Mouse (Mus musculus): ENCODE results near the gene Rapgef2.

- TF ChIP-seq CTCF (IDR thresholded peaks at IDR 0.05; ENCODE audit: control insufficient read depth, insufficient read depth, low read length) (no peak), POLR2A (IDR thresholded peaks at IDR 0.05; ENCODE audit: borderline replicate concordance, control insufficient read depth, low read depth, low read length) (no peak)
Measured at GRCm38 (mm10) chr3:79233478-79234415, 52.6 kb downstream of the Rapgef2 start.
